Mouse (Mus musculus) C2C12 (cell line): ENCODE data around the gene Zfp771.

Experiments used
- CEBPB ChIP-seq: IDR thresholded peaks from one replicate; pipeline ENCODE4 v1.6.1; 2011; ENCODE audit warnings: low read depth, mild to moderate bottlenecking, control low read depth, moderate library complexity
- CTCF ChIP-seq: IDR thresholded peaks from one replicate; pipeline ENCODE4 v1.5.1; 2011; ENCODE audit not compliant: control insufficient read depth, insufficient read depth, insufficient read length
- FOSL1 ChIP-seq: IDR thresholded peaks from one replicate; pipeline ENCODE4 v1.8.0; 2011; ENCODE audit warnings: mild to moderate bottlenecking, low read length; ENCODE audit not compliant: poor library complexity, insufficient read depth, severe bottlenecking
- MAX ChIP-seq: IDR thresholded peaks from one replicate; pipeline ENCODE4 v1.6.1; 2011; ENCODE audit warnings: mild to moderate bottlenecking, control low read depth
- MYOD1 ChIP-seq: IDR thresholded peaks from one replicate; pipeline ENCODE4 v1.6.1; 2011; ENCODE audit warnings: low read depth; ENCODE audit not compliant: control insufficient read depth, insufficient read length
- MYOG ChIP-seq: IDR thresholded peaks from one replicate; pipeline ENCODE4 v1.6.1; 2011; ENCODE audit not compliant: control insufficient read depth, insufficient read length; ENCODE audit errors: extremely low read depth
- USF1 ChIP-seq: IDR thresholded peaks from one replicate; pipeline ENCODE4 v1.6.1; 2011; ENCODE audit warnings: low read depth, mild to moderate bottlenecking, control low read depth, moderate library complexity

- no peak for TF ChIP-seq CTCF
- TF ChIP-seq MAX, result no peak
- TF ChIP-seq USF1, result no peak
- TF ChIP-seq MYOG, result no peak
- TF ChIP-seq CEBPB, result no peak
- no peak for TF ChIP-seq MYOD1
- no peak for TF ChIP-seq FOSL1
These were observed 43.9 kb downstream of the Zfp771 start for GRCm38 (mm10) chr7:127287940-127288339.
